Mouse (Mus musculus) ES-CJ7 (cell line): Measurements from ENCODE around the gene Rasl11b.

Experiments used
- DNase-seq: peaks from one replicate; pipeline ENCODE4 v3.0.0; 2011; ENCODE audit warnings: low read depth, low spot score

The Rasl11b gene

DNA sequence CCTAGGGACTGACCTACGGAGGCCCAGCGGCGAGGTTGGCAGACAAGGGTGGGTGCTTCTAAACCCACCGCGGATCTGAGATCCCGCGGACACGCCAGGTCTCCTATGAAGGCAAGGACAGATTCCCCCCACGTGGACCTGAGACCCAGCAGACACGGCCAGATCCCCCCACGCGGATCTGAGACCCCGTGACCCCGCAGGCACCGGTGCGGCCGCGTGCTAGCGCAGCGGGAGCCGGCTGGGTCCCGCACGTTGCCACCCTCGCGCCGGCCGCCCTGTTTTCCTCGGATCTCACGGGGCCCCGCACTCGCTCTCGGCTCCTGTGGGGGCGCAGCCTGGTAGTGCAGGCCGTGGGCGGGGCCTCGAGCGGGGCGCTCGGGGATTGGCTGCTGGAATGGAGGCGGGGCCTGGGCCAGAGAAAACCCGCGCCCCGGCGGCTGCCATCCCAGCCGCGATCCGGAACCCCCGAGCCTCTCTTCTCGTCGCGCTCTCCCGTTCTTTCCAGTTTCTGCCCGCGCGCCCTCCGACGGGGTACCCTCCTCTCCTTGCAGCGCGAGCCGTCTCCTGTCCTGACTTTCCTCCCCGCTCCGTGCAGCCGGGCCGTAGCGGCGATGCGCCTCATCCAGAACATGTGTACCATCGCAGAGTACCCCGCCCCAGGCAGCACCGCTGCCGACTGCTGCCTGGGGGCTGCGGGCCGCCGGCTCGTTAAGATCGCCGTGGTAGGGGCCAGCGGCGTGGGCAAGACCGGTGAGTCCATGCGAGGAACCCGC is at the start of gene Rasl11b:
Rasl11b (plus strand) TSS at position 446 of the 773 bp plus-strand sequence.
- DNase-seq, result peak; percentile 75

DNA sequence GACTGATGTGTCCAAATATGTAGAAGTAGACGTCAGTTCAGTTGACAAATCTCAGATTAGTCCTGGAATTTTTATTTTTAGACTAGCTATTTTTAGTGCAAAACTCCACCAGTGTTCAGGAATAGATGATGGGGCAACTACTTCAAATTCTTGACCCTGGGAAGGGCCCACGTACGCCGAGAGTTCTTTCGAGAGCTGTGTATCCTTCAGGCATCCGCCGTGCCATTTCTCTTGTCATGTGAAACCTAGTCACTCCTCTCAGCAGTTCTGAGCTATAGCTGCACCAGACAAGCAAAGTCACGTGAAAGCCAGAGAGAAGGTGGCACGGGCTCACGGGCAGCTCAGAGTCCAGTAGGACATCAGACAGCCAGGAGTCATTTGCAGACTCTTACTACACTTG is 47.5 kb upstream of the Rasl11b start:
- DNase-seq, result no peak

DNA sequence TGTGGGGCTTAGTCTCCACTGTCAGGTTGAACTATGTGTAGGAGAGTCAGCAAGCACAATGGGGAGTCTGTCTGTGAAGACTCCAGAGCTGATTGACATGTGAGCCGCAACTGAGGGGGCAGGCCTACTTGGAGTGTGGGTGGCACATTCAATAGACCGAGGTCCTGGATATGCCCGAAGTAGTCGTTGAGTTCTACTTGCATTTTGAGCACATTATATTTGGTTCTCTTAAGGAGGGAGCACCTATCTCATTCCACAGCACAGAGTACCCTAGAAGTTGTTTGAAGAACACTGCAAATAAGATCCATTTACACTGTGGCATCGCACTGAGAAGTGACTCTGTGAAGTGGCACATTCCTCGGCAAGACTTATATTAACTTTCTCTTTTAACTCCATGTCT is 45.1 kb upstream of the Rasl11b start:
- DNase-seq, result no peak

DNA sequence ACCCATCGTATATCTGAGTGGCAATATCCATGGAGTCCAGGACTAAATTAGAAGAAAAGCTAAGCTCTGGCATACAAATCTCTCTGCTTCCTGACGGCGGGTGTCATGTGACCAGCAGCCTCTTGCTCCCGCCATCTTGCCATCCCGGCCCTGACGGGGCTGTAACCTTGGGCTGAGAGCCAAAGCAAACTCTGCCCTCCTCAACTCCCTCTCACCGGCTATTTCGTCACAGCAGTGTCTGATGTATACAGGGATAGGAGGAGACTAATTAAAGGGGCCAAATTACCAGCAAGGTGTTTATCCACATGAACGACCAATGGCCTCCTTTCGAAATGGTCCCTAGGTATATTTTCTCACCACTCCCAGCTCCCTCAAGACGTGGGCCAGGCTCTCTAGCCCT is 43.3 kb upstream of the Rasl11b start:
- no peak for DNase-seq

DNA sequence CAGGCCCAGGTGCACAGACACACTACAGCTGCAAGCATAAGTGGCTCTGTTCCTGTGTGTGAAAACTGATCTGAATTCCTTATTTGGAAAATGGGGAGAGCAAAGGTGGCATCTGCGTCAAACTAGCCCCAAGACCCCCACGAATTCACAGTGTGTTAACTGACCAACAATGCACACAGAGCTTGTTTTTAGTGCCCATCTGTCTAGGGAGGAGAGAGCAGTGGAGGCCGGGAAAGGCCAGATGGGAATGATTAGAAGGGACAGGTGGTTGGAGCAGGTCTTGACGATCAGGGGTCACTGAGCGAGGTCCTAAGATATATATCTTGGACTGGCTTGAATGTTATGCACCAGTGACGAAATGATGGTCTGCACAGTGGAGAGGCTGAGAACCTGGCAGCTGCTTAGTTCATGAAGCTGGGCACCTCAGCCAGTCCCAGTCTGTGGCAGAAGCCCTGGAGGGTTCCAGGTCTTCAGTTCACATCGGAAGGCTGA is 39.2 kb upstream of the Rasl11b start:
- no peak for DNase-seq

DNA sequence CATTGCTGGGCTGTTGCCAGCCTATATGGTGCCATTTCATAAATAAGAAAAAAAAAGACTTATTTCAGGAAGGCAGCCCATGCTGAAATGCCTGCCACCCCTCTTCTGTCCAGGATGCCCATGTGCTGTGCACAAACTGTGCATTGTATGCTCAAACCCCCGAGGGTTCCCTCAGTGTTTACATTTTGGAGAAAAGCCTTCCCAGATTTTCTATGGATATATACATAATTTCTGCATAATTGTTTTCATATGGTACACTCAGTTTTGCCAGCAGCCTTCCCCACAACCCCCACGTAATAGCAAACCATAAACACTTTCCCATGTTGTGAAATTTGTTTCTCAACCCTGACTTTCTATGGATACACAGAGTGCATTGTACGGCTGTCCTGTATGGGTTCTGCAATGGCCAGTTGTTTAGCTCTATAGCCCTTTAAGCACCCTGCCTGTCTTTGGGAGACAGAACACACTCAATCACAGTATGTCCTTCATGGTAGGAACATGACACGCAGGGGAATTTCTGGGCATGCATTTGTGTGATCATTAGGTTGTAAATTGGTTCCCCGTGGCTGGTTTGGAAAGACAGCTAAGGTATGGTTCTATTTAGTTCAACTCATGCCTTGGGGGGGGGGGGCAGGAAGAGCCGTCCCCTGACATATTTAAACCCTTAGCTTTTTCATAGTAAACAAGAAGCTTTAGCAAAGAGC is 36.0 kb upstream of the Rasl11b start:
- no peak for DNase-seq

DNA sequence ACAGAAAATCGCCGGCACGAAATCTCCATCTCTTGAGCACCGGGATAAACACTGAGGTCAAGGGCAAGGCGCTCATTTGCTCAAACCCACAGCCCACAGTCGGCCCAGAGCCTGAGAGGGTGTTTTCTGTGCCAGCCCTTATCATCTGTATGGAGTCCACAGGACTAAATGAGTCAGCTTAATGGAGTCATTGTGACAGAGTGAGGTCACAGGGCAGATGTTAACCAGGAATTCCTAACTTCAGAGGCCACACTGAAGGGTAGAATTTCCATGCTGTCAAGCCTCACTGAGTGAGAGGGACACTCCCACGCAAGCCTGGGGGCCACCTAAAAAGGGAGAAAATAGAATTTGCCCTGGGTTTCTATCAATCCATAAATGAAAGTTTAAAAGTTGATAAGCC is 35.2 kb upstream of the Rasl11b start:
- peak; percentile 41 for DNase-seq

DNA sequence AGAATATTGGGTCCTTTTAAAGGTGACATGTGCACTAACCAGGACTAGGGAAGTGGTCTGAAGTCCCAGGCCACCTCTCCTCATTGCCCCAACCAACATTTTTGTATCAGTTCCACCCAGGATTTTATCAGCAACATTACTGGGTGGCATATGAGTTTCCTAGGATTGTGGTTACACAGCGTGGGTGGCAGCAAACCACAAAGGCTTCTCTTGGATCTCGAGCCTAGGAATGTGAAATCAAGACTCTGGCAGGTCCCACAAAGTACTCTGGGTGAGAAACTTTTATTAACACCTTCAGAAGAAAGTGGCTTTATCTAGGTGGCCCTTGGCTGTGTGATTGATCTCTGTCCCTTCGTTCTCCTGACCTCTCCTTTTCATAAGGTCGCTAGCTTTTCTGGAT is 34.7 kb upstream of the Rasl11b start:
- DNase-seq, result no peak

DNA sequence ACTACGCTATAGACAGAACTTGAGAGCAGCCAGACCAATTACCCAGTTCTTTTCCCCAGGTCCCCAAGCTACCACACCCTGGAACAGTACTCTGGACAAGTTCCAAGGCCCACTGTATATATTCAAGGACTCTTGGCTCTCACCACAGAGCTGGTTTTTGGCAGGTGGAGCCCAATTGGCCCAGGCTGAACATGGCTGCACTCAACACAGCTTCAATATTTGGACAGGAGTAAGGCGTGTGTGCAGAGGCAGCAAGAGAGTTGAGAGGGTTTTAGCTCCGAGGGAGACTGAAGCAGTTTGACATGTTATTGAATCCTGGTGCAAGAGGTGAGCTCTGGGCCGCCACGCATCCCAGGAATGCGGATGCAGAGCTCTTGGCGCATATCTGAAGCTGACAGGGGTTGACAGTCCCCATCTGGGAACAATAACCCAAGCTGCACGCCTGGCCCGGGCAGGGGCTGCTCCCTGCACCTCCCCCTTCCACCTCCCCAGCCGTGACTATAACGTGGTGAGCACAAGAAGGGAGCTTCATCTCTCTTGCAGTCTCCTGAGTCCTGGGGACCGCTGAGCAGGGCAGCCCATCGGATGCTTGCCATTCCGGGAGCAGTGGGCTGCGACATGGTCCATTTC is 33.7 kb upstream of the Rasl11b start:
- DNase-seq, result no peak

DNA sequence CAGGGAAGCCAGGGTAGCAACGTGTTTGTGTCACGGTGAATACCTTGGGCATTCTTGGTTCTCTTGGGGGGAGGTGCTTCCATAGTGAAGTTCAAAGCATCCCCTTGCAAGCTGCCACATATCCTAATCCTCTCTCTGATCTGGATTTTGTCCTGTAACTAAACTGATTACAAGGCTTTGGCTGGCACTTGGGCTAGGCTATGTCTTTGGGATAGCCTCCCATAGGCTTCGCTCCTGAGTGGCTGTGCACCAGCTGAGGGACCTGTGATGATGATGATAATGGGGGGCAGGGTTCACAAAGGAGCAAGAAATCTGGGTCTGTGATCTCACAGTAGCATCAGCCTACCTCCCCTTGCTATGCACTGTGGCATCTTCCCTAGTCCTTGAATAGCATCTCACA is 33.1 kb upstream of the Rasl11b start:
- no peak for DNase-seq

DNA sequence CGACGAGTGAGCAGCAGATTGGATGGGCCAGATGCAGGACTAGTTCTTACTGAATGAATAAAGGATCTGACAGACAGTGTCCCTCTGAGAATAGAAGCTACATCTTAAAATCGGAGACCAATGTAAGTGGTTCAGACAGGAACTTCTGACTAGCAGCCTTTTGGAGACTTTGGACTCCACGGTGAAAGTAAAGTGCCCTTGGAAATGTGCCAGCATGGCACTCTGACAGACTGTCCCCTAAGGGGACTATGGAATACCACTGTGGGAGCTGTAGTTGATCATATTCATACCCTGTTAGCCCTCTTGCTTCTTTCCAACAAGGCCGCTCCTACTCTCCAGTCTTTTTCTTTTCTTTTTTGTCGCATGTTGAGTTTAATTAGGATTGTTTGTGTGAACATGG is 31.9 kb upstream of the Rasl11b start:
- DNase-seq, result no peak

DNA sequence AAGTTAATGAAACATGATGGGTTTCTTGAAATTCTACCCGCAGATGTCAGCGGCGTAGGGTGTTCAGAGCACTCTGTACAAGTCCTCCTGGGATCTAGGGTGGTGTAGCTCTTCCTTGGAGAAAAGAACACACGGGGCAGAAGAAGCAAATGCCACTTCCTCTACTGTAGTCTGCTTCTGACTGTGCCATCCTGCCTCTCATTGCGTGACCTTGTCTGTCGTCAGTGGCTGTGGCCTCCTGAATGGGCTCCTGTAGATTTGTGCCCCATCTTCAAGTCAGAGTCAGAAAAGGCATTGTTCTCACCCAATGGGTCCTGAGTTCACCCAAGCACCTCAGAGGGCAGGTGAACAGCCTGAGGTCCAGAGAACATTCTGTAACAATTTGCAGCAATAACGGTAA is 30.5 kb upstream of the Rasl11b start:
- no peak for DNase-seq

DNA sequence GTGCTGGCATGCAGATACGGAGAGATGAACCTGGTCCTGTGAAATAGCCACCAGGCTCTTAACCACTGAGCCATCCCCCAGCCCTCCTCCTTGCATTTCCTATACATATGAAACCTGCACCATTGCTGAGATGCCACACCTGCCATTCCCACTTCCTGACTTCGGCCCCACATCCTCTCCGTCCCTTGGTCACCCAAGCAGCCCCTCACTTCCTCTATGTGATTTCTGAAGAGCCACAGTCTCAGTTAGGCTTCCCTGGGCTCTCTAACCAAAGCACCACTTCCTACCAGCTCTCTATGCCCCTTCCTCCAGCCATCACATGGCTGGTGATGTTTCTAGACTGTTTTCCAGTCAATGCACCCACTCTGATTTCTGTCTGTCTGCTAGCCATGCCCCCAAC is 28.4 kb upstream of the Rasl11b start:
- DNase-seq, result no peak

DNA sequence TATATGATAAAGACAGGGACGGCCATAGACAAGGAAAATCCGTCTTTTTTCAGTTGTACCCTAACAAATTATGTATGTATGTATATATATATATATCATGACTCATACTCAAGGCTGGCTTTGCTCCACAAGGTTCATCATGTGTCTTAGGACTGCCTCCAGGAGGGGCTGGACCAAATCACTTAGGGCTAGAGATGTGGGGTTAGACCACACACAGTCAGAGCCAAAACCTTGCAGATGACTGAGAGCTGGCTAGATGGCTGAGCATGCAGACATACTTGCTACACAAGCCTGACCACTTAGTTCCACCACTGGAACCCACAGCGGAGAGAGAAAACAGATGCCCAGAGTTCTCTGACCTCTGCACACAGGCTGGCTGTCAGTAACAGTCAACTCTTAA is 27.0 kb upstream of the Rasl11b start:
- DNase-seq, result no peak

DNA sequence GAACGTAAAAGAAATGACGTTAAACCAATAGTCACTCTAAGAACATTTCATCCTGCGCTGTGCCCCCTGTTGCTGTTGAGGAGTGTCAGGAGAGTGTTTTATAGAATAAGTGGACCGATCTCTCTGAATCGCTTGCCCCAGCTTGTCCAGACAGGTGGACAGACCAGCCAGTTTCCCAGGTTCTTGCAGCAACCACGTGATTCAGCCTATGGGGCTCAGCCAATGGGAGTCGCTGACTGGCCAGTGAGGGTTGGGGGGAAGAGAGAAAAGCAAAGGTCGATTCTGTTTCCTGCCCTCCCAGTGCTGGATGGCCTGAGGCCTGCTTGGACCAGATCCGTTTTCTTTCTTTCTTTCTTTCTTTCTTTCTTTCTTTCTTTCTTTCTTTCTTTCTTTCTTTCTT is 23.3 kb upstream of the Rasl11b start:
- DNase-seq, result no peak

DNA sequence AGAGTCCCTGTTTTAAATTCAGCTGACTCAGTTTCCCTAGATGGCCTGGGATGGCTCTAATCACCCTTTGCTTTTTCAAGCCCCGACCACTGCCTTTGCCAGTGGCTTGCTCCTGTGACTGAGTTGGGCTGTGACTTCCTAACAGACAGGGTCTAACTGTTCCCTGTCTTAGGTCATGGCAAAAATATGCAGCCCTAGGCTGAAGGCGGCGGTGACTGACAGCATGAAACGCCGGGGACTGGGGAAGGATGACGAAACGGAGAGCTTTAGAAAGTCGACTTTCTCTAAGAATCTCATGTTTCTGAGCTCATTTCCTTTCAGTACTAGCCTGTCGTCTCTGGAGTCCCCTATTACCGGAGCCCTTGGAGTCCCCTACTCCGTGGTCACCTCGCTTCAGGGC is 22.9 kb upstream of the Rasl11b start:
- no peak for DNase-seq

DNA sequence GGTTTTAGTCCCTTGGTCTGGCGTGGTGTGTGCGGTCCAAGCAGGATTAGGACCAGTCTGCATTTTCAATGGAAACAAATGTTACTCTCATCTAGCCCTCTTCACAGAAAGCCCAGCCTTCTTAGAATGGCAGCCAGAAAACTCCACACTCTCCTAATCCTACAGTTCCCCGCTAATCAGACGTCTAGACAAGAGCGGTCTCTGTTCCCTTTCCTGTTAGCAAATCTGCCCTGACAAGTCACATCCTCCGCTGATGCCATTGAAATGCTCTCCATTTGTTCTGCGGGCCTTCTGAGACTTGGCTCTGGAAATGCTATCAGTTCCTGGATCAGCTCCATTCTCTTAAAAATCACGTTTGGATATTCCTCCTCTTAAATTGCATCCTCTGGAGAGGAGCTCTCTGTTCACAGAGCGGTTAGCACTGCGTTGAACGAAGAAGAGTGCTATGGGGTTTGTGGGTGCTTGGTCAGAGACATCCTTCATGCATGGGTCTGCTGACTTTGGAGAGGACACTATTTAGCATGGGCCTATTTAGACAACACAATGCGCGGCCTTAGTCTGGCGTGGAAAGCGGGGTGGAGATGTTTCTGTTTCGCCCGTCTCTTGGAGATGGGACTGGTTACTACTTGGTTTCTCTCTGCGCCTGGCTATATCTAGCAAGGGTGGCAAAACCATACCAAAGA is 21.8 kb upstream of the Rasl11b start:
- DNase-seq, result no peak

DNA sequence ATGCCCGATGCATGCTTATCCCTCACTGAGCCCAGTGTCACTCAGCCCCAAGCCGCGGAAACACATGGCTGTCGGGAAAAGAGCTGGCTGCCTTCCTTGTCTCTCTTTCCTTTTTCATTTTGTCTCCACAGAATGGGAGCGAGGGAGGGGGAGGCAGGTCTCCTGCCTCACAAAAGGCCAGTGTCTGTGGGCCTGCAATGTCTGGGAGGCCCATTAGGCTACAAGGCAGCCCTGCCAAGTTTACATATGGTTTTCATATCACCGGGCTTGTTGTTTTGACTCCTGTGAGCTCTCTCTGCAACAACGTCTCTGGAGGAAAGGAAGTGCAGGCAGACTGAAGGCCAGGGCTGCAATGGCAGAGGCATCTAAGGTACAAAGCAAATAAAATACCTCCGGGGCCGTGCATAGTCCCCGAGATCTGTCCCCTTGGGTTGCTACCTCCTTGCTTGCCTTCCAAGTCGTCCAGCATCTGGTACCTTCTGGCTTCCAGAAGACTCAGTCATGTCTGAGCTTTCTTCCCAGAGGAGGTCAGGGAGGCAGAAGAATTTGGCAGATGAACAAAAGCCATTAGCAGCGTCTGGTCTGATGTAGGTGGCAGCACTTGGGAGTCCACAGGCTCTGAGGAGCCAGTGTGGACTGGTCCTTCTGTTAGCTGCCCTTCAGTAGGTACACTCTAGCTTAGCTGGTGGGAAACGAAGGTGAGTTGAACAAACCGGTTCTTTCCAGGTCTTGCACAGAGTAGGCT is 19.4 kb upstream of the Rasl11b start:
- DNase-seq, result no peak

DNA sequence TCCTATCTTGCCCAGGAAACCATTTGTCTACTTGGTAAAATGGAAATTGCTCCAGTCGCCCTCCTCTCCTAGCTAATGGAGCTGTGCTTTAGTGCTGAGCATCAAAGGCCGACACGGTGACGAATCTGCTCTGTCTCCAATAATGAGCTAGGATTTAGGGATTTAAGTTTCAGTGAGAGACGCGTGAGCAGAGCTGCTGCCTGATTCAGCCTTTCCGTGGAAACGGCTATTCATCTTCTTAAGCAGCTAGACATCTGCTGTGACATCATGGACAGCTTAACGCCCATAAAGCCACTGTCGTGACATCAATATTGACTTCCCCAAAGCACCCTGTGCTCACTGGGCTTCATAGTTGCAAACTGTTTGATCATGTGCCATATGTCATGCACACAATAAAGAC is 14.9 kb upstream of the Rasl11b start:
- no peak for DNase-seq

DNA sequence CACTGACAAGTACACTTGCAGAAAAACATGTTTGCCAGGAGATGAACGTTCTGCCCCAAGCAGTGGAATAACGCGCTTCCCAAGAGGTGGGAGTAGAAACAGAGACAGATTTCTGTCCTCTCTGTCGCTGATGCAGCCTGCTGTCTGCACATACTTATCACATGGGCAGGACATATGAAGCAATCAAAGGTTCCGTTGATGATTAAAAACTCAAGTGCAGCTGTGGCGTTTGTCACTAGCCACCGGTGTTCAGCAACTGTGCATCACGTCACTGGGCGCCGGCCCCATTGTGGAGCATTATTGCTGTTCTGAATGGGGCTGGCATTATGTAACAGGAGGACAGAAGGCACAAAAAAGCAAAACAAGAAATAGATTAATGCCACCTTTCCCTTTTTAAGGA is 12.0 kb upstream of the Rasl11b start:
- DNase-seq, result no peak

DNA sequence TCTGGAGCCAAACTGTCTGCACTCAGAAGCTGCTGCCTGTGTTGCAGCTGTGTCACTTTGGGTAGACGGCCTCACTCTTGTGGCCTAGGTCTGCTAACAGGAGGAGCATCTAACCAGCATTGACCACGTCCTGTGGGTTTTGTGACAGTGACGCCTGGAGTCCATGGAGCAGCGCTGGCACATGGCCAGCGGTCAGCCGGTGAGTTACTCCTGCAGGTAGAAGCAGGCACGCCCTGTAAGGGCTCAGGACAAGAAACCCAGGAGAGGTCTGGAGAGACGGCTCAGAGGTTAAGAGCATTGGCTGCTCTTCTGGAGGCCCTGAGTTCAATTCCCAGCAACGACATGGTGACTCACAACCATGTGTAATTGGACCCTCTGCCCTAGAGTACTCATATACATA is 10.5 kb upstream of the Rasl11b start:
- no peak for DNase-seq

DNA sequence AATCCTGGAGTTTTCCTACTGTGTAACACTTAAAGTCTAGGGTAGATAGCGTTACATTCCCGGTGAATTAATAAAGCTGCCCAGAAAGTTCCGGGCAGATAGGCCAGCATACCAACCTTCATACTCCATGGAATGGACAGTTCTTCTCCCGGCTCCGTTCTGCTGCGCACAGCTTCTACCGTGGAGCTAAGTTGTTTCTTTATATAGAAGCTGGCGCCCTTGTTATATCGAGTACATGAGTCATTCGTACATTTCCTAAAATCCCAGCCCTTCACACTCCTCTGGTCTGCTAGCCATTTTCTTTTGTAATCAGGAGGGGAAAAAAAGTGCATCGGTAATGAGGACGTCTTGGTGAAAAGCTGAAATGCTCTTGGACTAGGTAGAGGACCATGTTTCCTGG is 7.0 kb upstream of the Rasl11b start:
- no peak for DNase-seq
